Mouse (Mus musculus) thymus, adult 2 months (tissue): ENCODE results near the gene Dhrs4. TPM values are rescaled to one million over a fixed set of nuclear protein-coding genes. Genes with fewer than 3 reads are reported as not detected.

Experiments used
- DNase-seq: peaks from one replicate; pipeline ENCODE4 v3.0.0; 2021
- H3K27ac ChIP-seq: fragments of 200-500 bp; 2 replicates; pipeline ENCODE4 v1.5.1; 2012; ENCODE audit warnings: low read length, control low read depth; ENCODE audit not compliant: control insufficient read depth, insufficient read depth
- H3K27me3 ChIP-seq: fragments of 200-500 bp; 2 replicates; pipeline ENCODE4 v1.6.1; 2012; ENCODE audit warnings: mild to moderate bottlenecking, low read length, moderate library complexity, mixed read lengths; ENCODE audit not compliant: control insufficient read depth, insufficient read depth
- H3K36me3 ChIP-seq: fragments of 200-500 bp; 2 replicates; pipeline ENCODE4 v1.6.1; 2012; ENCODE audit warnings: mild to moderate bottlenecking, low read length, moderate library complexity; ENCODE audit not compliant: control insufficient read depth, insufficient read depth
- H3K4me1 ChIP-seq: fragments of 200-500 bp; replicated peaks from 2 replicates; pipeline ENCODE4 v1.6.1; 2012; ENCODE audit warnings: low read length; ENCODE audit not compliant: control insufficient read depth, insufficient read depth
- H3K4me3 ChIP-seq: fragments of 200-500 bp; 2 replicates; pipeline ENCODE4 v1.5.1; 2012; ENCODE audit warnings: mild to moderate bottlenecking, low read length, control low read depth, moderate library complexity; ENCODE audit not compliant: control insufficient read depth, insufficient read depth
- CTCF ChIP-seq: fragments of 200-500 bp; IDR thresholded peaks from 2 replicates; pipeline ENCODE4 v1.5.1; 2012; ENCODE audit warnings: mild to moderate bottlenecking, control low read depth, low read length, moderate library complexity, borderline replicate concordance; ENCODE audit not compliant: control insufficient read depth, poor library complexity, insufficient read depth; ENCODE audit errors: extremely low read depth
- POLR2A ChIP-seq: fragments of 200-500 bp; IDR thresholded peaks from 2 replicates; pipeline ENCODE4 v1.6.1; 2012; ENCODE audit warnings: mild to moderate bottlenecking, low read length, control low read depth, moderate library complexity; ENCODE audit not compliant: control insufficient read depth, poor library complexity, insufficient read depth; ENCODE audit errors: extremely low read depth
- WGBS: fragments of 180-500 bp; shearing (Covaris S2); methylation state at CpG from one replicate; pipeline ENCODE4 v1.1.7; 2018; 5-methylcytosine and 5-hydroxymethylcytosine counted together
- polyA plus RNA-seq: library from polyadenylated mRNA; depleted of rRNA; stranded (reverse); fragments of >200 nt; gene quantifications from 2 replicates; pipeline ENCODE4 v1.2.3, GENCODE M21; 2012; rRNA removed

Gene Dhrs4
- 38.3 and 46.8 TPM in 2 replicates for polyA plus RNA-seq

DNA sequence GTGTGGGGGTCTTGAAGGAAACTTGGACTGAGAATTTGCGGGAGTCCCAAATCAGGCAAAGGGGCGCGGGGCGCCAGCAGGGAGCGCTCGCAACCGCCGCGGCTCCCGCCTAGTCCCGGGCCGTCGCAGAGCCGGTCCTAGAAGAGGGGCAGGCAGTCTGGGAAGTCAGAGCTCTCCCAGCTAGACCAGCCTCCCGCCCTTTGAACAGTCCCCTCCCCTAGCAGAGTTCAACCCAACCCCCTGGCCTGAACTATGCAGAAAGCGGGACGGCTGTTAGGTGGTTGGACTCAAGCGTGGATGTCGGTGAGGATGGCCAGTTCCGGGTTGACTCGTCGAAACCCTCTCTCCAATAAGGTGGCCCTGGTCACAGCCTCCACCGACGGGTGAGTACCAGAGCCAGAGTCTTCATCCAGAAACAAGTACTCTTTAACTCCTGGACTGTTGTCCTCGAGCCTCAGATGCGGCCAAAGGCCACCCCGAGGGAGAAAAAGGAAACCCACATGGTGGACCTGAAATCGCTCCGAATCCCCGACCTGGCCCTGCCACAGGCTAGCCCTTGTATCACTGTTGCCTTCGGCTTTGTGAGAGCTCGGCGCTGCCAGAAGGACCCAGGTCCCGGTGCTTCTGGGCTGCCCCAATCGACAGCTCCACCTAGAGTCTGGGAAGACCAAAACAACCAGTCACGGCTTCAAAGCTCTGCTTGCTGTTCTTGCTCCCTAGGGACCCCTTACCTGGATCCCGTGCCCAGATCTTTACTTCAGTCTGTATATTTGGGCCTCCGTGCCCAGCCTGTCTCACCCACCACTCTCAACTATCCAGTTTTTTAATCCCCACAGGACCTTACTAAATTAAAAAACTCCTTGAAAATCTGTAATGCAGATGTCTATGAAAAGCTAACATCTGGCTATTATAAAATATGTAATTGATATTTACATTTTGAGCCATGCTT, at the start of gene Dhrs4:
Gene Dhrs4 (plus strand): TSS at position 108 of the 949 bp plus-strand sequence.
- Histone ChIP-seq H3K27ac (peak within 1 kb of the TSS; percentile 80), H3K4me3 (peak within 1 kb of the TSS; percentile 85), H3K36me3 (no peaks in the 10 kb centered on the region), H3K4me1 (no peaks in the 10 kb centered on the region), H3K27me3 (no peaks in the 10 kb centered on the region)
- TF ChIP-seq POLR2A (0 out of 2 replicates have a peak, but pooled peaks have one; percentile 2), CTCF (peak; percentile 80)
- 1% methylated on average over 38 of the region's 38 CpGs for WGBS
- peak; percentile 86 for DNase-seq

DNA sequence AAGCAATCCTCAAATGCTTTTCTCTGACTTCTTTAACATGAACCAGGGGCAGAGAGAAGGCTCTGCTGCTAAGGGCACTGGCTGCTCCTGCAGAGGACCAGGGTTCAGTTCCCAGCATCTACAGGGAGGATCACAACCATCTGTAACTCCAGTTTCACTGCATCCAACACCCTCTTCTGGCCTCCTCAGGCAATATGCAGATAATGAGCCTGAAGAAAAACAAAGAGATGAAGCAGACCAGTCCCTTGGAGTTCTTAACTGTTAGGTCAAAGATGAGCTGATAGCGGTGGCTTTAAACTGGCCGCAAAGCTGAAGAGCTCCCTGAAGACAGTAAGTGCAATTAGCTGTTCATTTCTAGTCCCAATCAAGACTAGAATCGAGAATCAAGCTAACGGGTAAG, 48.3 kb upstream of the Dhrs4 start:
- no peaks in the 10 kb centered on the region for H3K4me1 ChIP-seq
- H3K36me3 ChIP-seq: no peaks in the 10 kb centered on the region
- H3K27ac ChIP-seq: no peak overlapping the region
- TF ChIP-seq CTCF (no peak), POLR2A (no peak)
- DNase-seq: no peak
- WGBS: 94% methylated on average over 4 of the region's 4 CpGs
- H3K27me3 ChIP-seq: no peaks in the 10 kb centered on the region
- H3K4me3 ChIP-seq: no peak overlapping the region

DNA sequence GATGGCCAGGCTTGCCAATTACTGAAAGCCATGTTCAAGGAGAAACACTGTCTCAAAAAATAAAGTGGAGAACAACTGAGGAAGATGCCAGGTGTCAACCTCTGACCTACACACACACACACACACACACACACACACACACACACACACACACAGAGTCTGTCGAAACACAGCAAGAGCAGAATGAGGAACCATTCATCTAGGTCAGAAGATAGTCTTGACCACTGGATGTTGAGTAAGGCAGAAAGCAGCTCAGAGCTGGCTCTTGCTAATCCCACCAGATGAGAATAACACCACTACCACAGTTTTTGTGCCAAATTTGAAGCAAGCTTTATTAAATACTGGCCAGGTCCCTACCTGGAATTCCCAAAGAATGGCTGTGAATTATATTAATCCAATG, 45.5 kb upstream of the Dhrs4 start:
- 31% methylated on average over 1 of the region's 1 CpGs for WGBS
- Histone ChIP-seq H3K27me3 (no peaks in the 10 kb centered on the region), H3K27ac (no peak overlapping the region), H3K4me3 (no peak overlapping the region), H3K4me1 (no peaks in the 10 kb centered on the region), H3K36me3 (no peaks in the 10 kb centered on the region)
- DNase-seq: no peak
- TF ChIP-seq POLR2A (no peak), CTCF (no peak)

DNA sequence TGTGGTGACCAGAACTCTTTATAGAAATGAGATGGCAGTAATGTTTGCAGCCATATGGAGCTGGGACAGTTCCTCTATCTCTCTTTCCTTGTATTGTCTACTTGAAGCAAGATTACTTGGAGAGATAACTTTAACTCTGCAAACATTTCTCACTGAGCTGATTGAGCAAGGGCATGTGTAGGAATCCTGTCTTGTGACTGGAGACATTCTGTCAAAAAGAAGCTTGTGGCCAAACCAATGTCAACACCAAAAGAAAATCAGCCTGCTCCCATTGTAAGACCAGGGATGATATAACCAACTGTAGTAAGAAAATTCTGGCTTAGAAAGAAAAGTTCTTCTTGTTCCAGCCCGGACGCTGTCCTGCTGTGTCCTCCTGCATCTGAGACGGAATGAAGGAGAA, 43.7 kb upstream of the Dhrs4 start:
- TF ChIP-seq POLR2A (no peak), CTCF (no peak)
- no peak overlapping the region for H3K27ac ChIP-seq
- H3K4me3 ChIP-seq: no peak overlapping the region
- no peak for DNase-seq
- no peaks in the 10 kb centered on the region for H3K4me1 ChIP-seq
- no peaks in the 10 kb centered on the region for H3K36me3 ChIP-seq
- H3K27me3 ChIP-seq: no peaks in the 10 kb centered on the region
- 97% methylated on average over 3 of the region's 3 CpGs for WGBS

DNA sequence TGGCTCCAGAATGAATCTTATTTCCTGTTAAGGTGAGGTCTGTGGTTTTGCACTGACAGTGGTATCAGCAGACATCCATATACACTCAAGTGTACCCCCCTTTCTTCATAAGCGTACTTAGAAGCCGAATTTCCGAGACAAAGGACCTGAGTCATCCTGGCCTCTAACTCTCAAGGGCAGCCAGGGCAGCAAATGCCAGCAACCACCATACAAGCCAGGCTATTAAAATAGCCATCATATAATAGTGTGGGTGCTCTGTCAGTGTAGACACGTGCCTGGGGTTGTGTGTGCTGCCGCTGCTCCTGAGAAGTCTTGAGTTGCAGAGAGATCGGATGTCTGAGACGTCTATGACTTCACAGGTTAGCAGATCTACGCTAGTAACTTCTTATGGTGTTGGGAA, 41.4 kb upstream of the Dhrs4 start:
- TF ChIP-seq POLR2A (no peak), CTCF (no peak)
- WGBS: 37% methylated on average over 8 of the region's 8 CpGs
- H3K4me1 ChIP-seq: no peaks in the 10 kb centered on the region
- H3K27me3 ChIP-seq: no peaks in the 10 kb centered on the region
- H3K27ac ChIP-seq: no peak overlapping the region
- no peaks in the 10 kb centered on the region for H3K36me3 ChIP-seq
- H3K4me3 ChIP-seq: no peak overlapping the region
- no peak for DNase-seq

DNA sequence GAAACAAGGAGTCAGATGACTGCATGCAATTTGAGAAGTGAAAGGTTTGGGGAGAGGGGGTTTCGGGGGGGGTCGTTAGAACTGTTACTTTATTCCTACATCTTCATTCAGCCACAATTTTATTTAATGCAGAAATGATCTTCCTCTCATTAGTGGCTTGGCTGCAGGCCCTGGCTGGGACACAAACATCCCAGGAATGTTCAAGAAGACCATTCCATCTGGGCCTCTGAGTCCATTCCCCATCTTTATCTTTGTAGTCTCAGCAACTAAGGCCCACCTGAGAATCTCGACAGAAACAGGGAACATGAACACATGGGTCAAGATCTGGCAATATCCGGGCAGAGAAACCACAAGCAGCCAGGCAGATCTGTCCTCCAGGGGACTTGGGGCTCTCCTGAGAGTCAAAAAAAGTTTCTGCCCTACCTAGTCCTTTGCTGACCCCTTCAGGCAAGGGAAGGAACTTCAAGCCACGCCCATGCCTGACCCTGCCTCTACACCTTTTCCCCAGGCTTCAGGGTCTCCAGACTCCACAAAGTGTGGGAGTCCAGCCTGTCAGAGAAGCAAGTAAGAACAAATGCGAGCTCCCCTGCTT, 40.3 kb upstream of the Dhrs4 start:
- Histone ChIP-seq H3K27me3 (no peaks in the 10 kb centered on the region), H3K4me3 (no peak overlapping the region), H3K27ac (no peak overlapping the region), H3K4me1 (no peaks in the 10 kb centered on the region), H3K36me3 (no peaks in the 10 kb centered on the region)
- WGBS: 20% methylated on average over 6 of the region's 6 CpGs
- TF ChIP-seq POLR2A (no peak), CTCF (peak; percentile 64; the same call in 1 of the 2 replicates)
- peak; percentile 75 for DNase-seq

DNA sequence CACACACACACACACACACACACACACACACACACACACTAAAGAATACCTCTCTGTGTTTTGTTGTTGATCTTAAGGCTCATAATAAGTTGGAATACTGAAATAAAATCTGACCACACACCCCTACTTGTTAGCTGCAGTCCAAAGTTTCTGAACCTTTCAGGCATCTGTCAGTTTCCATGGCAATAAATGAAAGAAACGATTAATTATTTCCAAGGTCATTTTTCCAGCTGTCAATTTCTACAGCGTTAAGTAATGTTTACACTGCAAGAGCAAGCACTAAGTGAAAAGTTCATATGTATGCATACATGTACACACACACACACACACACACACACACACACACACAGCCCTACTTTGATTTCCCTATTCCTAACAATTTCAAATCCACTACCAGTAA, 20.9 kb upstream of the Dhrs4 start:
- 93% methylated on average over 2 of the region's 2 CpGs for WGBS
- no peaks in the 10 kb centered on the region; the same call in 1 of the 2 replicates for H3K27me3 ChIP-seq
- H3K4me1 ChIP-seq: no peaks in the 10 kb centered on the region
- TF ChIP-seq CTCF (no peak), POLR2A (no peak)
- DNase-seq: no peak
- no peak overlapping the region for H3K4me3 ChIP-seq
- no peak overlapping the region for H3K27ac ChIP-seq
- no peaks in the 10 kb centered on the region for H3K36me3 ChIP-seq
